Mouse (Mus musculus) hematopoietic stem cell, adult 5-6 weeks (primary cell): Measurements from ENCODE around the gene H2-T24. TPM values are rescaled to one million over a fixed set of nuclear protein-coding genes. Genes with fewer than 3 reads are reported as not detected.

Source experiments
- ATAC-seq, 2 experiments: fragments of 125-278 bp in 1 of 2; replicated peaks in 1 of 2; 2 replicates each; pipeline ENCODE4 v1.8.0; 2016 to 2017; ENCODE audit warnings: inconsistent platforms in 2 of 2, mild to moderate bottlenecking in 2 of 2, moderate number of reproducible peaks in 2 of 2, low read depth in 1 of 2, moderate TSS enrichment in 1 of 2; ENCODE audit not compliant: low FRiP score in 2 of 2, poor library complexity in 2 of 2, severe bottlenecking in 2 of 2, insufficient read depth in 1 of 2, low TSS enrichment in 1 of 2
- total RNA-seq: library from RNA; stranded (forward); fragments of 172-1452, 232-1000 nt; gene quantifications from 2 replicates; pipeline ENCODE4 v1.2.3, GENCODE M21; 2017

The H2-T24 gene
- total RNA-seq, 1 experiment from 2014 or later: 16.8 TPM

DNA sequence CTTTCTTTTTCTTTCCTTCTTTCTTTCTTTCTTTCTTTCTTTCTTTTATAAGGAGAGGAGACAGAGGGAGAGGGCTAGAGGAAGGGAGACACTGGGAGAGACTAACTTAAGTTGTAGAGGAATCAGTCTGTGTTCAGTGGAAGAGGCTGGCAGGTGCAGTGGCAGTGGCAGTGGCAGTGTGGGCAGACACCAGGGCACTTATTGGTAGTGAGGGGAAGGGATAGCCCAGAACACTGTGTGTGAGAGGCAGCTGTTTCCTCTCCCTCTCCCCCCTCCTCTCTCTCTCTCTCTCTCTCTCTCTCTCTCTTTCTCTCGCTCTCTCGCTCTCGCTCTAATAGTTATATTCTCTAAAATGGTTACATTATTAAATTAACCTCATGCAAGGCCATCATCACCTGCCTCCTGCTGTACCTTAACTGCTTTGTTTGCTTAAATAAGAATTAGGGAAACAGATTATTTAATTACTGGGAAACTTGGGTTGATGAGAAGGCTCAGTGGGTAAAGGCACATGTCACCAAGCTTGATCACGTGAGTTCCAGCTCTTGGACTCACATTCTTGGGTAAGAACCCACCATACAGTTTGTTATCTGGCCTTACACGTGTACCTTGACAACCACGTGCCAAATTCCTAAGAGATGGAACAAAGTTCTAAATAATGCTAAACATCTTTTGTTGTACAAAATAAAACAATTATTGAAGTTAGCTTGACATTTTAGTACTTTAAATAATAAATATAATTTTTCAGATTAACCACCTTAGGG, 21.6 kb downstream of the H2-T24 start:
- ATAC-seq: no peak

DNA sequence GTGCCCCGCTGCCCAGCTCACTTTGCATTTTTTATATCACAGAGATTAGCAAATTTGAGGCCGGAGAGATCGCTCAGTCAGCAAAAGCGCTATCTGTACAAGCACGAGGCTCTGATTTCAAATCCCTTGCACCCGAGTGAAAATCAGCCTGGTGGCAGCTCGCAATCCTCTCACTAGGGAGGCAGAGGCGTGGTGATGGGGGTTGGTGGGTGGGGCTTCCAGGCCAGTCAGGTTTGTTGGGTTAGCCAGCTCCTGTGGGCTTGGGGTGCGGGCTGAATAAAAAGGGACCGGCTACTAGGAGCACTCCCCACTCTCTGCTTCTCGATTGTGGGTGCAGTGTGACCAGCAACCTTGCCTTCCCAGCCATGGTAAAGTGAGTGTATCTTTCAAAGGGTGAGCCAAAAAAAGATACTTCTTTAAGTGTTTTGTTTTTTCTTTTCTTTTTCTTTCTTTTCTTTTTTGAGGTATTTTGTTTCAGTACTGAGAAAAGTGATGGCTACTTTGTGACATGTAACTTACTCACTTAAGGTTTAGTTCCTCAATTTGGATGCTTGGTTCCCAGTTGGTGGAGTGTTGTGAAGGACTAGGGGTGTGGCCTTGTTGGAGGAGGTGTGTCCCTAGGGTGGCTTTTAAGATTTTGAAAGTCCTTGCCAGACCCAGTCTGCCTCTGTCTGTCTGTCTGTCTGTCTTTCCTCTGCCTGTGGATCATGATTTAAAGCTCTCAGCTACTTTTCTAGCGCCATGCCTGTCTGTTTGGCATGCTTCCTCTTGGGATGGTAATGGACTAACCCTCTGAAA, 22.4 kb downstream of the H2-T24 start:
- peak; percentile 23 to 52; a peak in 3 of 4 replicates for ATAC-seq

DNA sequence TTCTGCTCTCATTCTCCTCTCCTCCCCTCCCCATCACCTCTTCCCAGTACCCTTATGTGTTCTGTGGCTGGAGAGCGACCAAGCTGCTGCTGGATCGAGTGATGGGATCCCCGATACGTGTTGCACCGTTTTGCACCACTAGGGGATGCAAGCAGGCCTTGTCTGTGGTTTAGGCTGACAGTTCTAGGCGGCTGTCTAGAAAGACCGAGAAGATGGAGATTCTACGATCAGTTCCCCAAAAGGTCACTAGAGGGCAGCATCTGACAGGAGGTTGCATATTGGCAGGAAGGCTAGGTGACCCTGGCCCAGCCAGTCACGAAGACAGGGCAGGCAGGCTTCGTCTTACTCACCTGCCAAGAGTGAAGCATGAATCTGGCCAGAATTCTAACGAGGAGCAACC, 23.4 kb downstream of the H2-T24 start:
- peak; percentile 52 to 57 for ATAC-seq

DNA sequence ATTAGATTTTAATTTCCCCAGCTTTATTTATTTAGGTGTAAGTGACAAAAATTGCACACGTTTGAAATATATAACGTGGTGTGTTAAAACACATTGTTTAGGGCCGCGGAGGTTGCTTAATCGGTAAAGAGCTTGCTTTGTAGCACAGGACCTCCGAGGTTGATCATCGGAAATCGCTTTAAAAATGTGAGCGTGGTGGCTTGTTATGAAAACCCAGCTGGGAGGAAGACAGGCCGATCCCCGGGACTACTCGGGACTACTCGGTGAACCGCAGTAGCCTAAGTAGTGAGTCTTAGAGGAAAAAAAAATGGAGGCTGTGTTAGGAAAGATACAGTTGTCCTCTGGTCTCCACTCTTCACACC, 25.5 kb downstream of the H2-T24 start:
- no peak for ATAC-seq

DNA sequence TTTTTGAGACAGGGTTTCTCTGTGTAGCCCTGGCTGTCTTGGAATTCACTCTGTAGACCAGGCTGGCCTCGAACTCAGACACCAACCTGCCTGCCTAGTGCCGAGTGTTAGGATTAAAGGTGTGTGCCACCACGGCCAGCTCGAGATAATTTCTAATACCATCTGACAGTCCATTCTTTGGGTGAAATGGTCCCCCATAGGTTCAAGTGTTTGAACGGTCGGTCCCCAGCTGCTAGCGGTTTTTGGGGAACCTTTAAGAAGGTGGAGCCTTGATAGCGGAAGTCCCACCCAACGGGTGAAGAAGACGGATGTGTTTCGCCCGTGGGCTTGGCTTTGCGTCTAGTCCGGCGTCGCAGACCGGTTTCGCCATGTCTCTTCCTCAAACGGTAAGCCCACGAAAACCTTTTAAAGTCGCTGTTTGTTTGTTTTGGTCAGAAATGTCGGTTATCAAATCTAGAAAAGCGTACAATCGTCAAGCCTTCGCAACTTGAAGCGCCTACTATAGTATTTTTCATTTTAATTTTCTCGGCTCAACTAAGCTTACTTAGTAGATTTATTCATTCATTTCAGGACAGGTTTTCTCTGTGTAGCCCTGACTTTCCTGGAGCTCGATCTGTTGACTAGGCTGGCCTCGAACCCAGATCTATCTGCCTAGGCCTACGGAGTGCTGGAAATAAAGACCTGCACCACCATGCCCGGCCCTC, 26.0 kb downstream of the H2-T24 start:
- ATAC-seq: peak; percentile 57 to 61

DNA sequence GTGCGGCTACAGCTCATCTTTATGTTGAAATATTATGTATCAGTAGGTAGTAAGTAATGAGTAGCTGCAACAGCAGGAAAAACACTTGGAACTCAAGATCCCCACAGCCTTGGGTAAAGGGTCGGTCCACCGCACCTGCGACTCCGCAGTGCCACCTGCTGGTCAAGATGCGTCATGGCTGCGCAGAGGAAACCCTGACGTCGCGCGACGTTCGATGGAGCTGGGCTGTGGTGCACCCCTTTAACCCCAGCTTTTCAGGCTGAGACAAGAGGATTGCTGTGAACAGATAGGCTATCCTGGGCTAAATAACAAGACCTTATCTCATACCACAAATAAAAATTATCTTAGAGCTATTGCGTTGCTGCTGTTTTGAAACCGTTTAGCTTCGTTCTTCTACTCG, 26.7 kb downstream of the H2-T24 start:
- peak; percentile 63 to 65 for ATAC-seq

DNA sequence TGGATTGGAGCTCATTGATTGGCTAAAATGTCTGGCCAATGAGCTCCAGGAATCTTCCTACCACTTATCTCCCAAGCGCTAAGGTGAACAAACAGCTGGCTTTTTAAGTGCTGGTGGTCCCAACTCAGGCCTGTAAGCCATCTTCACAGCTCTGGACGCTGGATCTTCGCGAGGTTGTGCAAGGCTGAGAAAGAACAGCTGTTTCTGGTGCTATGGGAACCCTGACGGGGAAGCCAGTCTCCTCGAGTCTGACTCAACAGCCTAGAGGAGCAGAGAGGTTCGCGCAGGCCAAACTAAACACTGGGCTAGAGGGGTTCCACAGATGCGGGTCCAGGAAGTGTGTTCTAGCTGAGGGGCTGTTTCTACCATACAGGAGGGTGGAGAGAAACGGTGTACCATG, 28.6 kb downstream of the H2-T24 start:
- no peak for ATAC-seq

DNA sequence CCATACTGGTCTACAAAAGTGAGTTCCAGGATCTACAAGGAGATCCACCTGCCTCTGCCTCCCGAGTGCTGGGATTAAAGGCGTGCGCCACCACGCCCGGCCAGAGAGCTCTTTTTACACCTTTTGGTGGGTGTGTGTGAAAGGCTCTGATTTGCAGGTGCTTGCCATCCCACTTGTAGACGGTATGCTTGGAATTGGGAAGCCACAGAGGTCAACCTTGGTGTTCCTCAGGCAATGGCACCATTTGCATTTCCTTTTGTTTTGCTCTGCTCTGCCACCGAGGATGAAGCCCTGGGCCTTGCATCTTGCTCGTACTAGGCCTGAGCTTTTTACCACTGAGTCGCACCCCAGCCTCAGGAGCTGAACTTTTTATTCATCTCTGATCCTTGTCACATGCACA, 38.6 kb downstream of the H2-T24 start:
- no peak for ATAC-seq

DNA sequence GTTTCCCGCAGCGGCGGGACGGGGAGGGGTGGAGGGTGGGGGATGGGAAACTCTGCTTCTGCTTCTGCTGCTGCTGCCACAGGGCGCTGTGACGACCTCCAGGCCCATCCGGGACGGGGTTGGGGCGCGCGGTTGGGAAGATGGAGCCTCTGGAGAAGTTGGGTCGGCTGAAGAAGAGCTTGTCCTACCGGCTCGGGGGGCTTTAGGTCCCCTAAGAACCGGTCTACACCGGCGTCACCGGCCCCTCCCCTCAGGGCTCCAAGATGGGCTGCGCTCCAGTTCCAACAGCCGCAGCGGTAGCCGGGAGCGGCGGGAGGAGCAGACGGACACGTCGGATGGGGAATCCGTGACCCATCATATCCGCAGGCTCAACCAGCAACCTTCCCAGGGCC, 40.0 kb downstream of the H2-T24 start:
- 0 out of 4 replicates have a peak, but pooled peaks of 1 of the 2 experiments have one; percentile 3 for ATAC-seq

DNA sequence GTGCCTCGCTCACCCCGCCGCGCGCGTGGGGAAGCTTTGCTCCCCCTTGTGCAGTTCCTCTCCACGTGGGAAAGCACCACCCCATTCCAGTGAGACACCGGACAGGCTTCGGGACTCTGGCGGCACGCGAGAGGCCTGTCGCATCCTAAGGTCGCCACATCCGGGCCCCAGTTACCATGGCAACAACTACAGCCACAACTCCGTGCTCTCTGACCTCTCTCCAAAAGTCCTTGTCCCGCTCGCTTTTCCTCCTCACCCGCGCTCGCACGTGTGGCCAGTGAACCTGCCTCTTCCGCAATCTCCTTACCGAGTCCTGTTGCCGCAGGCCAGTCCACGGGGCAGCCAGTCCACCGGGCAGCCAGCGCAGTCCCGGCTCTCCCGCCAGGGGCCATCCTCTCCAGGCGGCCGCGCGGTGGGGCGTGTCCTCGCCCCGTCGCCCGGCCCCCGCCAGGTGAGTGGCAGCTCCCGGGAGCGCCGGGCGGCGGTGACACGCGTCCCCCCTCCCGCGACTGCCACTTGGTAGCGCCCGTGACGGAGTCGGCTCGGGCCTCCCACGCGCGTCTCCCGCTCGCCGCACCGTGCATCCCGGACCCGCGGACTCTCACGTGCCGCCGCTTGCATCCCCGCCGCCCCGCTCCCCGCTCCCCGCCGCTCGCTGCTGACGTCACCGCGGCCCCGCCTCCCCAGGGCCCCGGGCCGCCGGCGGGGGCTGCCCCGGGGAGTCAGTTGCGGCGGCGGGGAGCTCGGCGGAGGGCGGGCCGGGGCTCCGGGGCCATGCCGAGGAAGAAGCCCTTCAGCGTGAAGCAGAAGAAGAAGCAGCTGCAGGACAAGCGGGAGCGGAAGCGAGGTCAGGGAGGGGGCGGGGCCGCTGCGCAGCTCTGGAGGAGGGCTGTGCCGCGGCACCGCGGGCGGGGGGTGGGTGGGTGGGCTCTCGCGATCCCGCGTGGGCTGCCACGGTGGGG, 40.7 kb downstream of the H2-T24 start, which contains the start of the genes Gnl1 and Prr3:
Gene Gnl1 (plus strand): TSS at position 451 of the 962 bp plus-strand sequence.
Gene Prr3 (minus strand): TSS at position 836 of the 962 bp plus-strand sequence.
- ATAC-seq: peak; percentile 78 to 82

DNA sequence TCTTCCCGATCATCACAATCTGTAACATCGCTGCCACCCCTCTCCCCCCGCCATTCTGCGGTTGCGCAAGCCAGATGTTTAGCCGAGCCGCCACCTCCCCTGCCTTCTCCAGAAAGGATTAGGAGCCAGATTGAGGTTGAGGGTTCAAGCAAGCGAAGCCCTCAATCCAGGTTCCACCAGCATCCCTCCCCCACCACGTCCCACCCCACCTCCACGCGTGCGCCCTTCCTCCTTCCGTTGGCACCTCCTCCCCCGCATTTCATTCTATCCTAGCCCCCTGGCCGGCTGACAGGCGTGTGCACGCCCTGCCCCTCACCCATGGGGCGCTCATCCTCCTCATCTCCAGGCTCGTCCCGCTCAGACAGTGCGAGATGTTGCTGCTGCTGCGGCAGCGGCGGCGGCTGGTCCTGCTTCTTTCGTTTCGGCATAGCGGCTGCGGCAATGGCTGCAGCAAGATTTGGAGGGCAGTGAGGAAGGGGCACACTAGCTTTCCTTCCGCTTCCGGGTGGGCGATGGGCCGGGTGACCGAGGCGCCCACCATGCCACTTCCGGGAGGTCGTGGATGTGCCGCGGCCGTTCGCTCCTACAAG, 41.5 kb downstream of the H2-T24 start:
- peak in 1 of 2 experiments; percentile 22; a peak in 2 of 4 replicates for ATAC-seq

DNA sequence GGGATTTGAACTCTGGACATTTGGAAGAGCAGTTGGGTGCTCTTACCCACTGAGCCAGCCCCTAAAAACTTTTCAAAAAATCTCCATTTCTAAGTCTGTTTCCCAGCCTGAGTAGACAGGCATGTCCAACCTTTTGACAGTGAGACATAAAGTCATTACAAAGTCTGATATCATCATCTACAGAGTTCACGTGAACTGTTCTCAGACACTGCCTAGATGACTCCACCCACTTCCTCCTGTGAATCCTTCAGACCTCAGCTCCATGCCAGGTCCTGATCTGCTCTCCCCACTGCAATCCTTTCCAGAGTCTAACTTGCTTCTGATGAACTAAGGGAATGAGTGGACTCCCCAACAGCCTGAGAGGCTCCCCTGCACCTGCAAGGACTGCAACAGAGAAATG, 48.2 kb downstream of the H2-T24 start:
- no peak for ATAC-seq

DNA sequence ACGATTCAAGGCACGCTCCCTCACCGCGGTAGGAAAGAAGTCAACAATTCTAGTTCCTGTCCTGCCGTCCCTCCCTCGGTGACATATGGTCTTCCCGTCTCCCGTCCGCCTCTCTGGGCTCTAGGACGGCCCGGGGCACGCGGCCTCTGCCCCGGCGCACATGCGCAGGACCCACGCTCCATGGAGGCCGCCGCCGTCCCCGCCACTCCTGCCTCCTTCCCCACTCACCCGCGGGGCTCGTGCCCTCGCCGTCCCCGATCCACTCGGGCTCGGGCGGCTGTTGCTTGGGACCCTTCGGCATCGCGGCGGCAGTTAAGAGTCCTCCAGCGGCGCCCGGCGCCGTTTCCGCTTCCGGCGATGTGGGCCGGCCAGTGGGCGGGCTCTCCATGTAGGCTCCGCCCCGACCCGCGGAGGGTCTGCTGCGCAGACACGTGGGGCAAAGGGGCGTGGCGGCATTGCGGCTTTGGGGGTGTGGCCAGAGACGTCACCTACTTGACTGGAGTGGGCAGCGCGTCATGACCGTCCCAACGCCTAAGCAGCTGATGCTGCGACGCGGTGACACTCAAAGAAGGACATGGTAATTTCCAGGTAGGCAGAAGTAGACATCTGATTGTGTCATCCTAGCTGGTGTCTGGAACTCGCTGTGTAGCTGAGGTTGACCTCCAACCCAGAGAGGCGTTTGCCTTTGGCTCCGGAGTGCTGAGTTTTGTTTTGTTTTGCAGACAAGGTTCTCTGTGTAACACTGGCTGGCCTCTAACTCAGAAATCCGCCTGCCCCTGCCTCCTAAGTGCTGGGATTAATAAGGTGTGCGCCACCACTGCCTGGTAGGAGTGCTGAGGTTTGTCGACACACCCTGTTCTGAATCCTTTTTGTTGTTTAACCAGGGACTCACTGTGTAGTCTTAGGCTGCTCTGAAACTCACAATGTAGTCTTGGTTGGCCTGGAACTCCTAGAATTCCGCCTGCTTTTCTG, 50.7 kb downstream of the H2-T24 start, which contains the start of gene Abcf1:
Gene Abcf1 (minus strand): TSS at position 344 of the 972 bp plus-strand sequence.
- peak; percentile 96 to 98 for ATAC-seq

DNA sequence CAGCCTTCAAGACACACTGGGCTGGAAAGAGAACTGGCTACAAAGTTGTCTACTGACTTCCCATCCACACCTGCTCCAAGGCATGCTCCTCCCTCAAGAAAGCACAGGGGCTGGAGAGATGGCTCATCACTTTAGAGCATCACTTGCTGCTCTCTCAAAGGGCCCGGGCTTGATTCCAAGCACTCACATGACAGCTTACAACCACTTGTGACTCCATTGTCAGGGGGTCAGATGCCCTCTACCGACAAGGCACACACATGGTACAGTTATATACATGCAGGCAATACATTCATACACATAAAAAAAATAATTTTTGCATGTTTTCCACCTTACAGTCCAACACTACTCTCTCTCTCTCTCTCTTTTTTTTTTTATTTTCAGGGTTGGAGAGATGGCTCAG, 52.7 kb downstream of the H2-T24 start:
- no peak for ATAC-seq

DNA sequence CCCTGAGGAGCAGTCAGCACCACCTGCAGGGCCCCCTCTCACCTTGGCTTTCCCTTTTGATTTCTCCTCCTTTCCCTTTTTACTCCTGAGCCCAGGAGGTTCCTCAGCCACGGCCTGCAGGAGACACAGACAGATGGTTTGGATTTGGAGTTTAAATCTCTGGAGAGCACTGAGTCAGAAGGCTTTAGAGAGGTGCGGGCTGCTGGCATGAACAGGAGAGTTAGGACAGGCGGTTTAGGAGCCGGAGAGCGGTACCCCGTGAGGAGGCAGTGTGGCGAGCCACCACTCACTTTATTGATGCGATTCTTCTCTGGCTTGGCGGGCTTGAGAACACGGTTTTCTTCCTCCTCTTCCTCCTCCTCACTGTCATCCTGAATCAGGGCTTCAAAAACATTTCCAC, 57.1 kb downstream of the H2-T24 start:
- no peak for ATAC-seq
